Mouse (Mus musculus) neural tube, embryonic 11.5 days (tissue): ENCODE data around the gene Col6a4. TPM values are rescaled to one million over a fixed set of nuclear protein-coding genes. Genes with fewer than 3 reads are reported as not detected.

Experiments
- ATAC-seq: fragments of 200-750 bp; cut with Nextera tagmentation; 2 replicates; pipeline ENCODE4 v1.8.0; 2017; ENCODE audit warnings: moderate number of reproducible peaks, mild to moderate bottlenecking, moderate TSS enrichment, moderate library complexity; ENCODE audit not compliant: insufficient read depth, low FRiP score, low TSS enrichment
- DNase-seq: peaks from one replicate; pipeline ENCODE4 v3.0.0-alpha.2; 2015; ENCODE audit warnings: low spot score
- H3K27ac ChIP-seq: fragments of 300-500 bp; sonication (generic); 2 replicates; pipeline ENCODE4 v1.5.1; 2014; ENCODE audit warnings: low read depth, mild to moderate bottlenecking, low read length
- H3K27me3 ChIP-seq: fragments of 300-500 bp; sonication (generic); 2 replicates; pipeline ENCODE4 v1.6.1; 2014; ENCODE audit warnings: mild to moderate bottlenecking, low read length, mixed read lengths; ENCODE audit not compliant: control insufficient read depth, insufficient read depth
- H3K36me3 ChIP-seq: fragments of 300-500 bp; sonication (generic); 2 replicates; pipeline ENCODE4 v1.6.1; 2014; ENCODE audit warnings: mild to moderate bottlenecking, low read length, moderate library complexity, mixed read lengths; ENCODE audit not compliant: control insufficient read depth, insufficient read depth
- H3K4me1 ChIP-seq: fragments of 300-500 bp; sonication (generic); 2 replicates; pipeline ENCODE4 v1.6.1; 2014; ENCODE audit warnings: low read length, mixed read lengths; ENCODE audit not compliant: control insufficient read depth, insufficient read depth
- H3K4me2 ChIP-seq: fragments of 300-500 bp; sonication (generic); 2 replicates; pipeline ENCODE4 v1.6.1; 2014; ENCODE audit warnings: low read depth, mild to moderate bottlenecking, moderate library complexity
- H3K4me3 ChIP-seq: fragments of 300-500 bp; sonication (generic); 2 replicates; pipeline ENCODE4 v1.5.1; 2014; ENCODE audit warnings: low read depth, low read length
- H3K9ac ChIP-seq: fragments of 300-500 bp; sonication (generic); 2 replicates; pipeline ENCODE4 v1.6.1; 2014; ENCODE audit warnings: mild to moderate bottlenecking, low read length
- H3K9me3 ChIP-seq: fragments of 300-500 bp; sonication (generic); 2 replicates; pipeline ENCODE4 v1.6.1; 2016; ENCODE audit warnings: low read length; ENCODE audit not compliant: control insufficient read depth
- WGBS: fragments of 180-500 bp; shearing (Covaris S2); extraction: QIAGEN DNeasy Blood & Tissue Kit; methylation state at CpG from one replicate; pipeline ENCODE4 v1.1.7; 2014; 5-methylcytosine and 5-hydroxymethylcytosine counted together
- polyA plus RNA-seq: library from polyadenylated mRNA; unstranded; fragments of >200 nt; fragmentation: Nextera tagmentation; extraction: Ambion mirVana; gene quantifications from 2 replicates; pipeline ENCODE4 v1.2.1, GENCODE M21; 2014

The Col6a4 gene
- polyA plus RNA-seq, 1 experiment from 2014 or later, result 0.13 TPM

DNA sequence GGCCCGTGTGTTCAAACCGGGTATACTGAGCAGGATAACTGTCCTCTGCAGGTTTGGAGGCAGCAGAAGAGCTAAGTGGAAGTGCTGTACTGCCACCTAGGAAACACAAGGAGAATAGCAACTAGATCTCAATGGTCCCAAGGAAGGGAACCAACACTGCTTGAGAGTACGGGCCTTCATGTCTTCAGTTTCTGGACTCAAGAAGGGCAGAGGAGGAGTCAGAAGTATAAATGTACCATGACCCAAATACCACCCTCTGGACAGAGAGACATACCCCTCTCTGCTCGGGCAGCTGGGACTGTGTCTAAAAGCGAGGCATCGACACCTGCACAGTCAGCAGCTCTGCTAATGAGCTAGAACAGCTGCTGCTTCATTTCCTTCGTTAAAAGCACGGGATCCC is 108.5 kb downstream of the Col6a4 start:
- no peak for DNase-seq
- WGBS, result 72% methylated on average over 8 of the region's 8 CpGs

DNA sequence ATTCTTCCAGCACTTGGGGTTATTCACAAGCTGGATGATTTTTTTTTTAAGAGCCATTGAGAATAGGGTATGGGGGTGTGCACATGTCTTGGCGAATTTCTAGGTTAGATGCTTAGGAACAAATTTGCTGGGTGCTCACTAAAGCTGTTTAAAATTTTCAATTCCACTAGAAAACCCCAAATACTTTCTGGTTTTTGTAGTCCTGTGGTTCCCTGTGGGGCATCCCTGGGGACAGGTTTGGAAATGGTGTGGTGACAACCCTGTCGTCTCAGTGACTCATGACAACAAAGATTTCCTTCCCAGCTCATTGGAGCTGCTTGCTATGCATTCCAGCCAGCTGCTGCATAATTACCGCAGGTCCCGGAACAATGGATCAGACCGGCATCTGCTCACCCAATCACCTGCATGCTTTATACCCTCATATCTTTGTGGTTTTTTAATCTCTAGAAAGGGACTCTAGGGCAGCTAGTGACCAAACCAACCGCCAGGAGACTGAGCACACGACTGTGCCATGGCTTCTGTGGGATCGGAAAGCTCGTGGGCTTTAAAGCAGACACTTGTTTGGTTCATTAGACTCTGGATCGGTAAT is 111.6 kb downstream of the Col6a4 start:
- Histone ChIP-seq H3K4me3 (no peak overlapping the region), H3K36me3 (no peaks in the 10 kb centered on the region), H3K4me2 (no peak overlapping the region), H3K4me1 (no peaks in the 10 kb centered on the region), H3K27ac (no peak overlapping the region), H3K27me3 (no peaks in the 10 kb centered on the region), H3K9ac (no peak overlapping the region), H3K9me3 (no peaks in the 10 kb centered on the region)
- ATAC-seq (no peak), DNase-seq (peak; percentile 25)
- WGBS, result 36% methylated on average over 10 of the region's 10 CpGs

More for the DNA sequence above, 108.5 kb downstream of the Col6a4 start:
- no peak for ATAC-seq
- Histone ChIP-seq H3K9me3 (no peaks in the 10 kb centered on the region), H3K27me3 (no peaks in the 10 kb centered on the region), H3K4me3 (no peak overlapping the region), H3K4me1 (no peaks in the 10 kb centered on the region), H3K9ac (no peak overlapping the region), H3K36me3 (no peaks in the 10 kb centered on the region), H3K4me2 (no peak overlapping the region), H3K27ac (no peak overlapping the region)

DNA sequence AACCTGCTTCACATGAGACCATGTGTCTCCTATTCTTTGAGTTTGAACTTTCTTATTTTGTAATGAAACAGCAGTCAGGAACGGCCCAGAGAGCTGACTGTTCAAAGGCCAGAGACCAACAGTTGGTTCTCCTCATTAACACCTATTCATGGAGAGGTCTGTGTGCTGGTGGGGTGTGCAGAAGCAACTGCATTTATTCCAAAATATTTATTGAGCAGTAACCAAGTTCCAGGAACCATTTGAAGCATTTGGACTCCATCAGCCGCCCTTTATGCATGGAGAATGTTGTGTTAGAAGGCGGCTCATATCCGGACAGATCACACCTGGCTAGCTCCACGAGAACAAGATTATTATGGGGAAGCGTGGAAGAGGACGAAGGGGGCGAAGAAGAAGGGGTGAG is 118.1 kb downstream of the Col6a4 start:
- no peaks in the 10 kb centered on the region for H3K9me3 ChIP-seq
- ATAC-seq (no peak), DNase-seq (no peak)
- no peak overlapping the region for H3K9ac ChIP-seq
- no peaks in the 10 kb centered on the region for H3K27me3 ChIP-seq
- H3K36me3 ChIP-seq, result no peaks in the 10 kb centered on the region
- no peak overlapping the region for H3K4me2 ChIP-seq
- H3K27ac ChIP-seq, result no peak overlapping the region
- 96% methylated on average over 8 of the region's 8 CpGs for WGBS
- H3K4me3 ChIP-seq, result no peak overlapping the region
- H3K4me1 ChIP-seq, result no peaks in the 10 kb centered on the region

DNA sequence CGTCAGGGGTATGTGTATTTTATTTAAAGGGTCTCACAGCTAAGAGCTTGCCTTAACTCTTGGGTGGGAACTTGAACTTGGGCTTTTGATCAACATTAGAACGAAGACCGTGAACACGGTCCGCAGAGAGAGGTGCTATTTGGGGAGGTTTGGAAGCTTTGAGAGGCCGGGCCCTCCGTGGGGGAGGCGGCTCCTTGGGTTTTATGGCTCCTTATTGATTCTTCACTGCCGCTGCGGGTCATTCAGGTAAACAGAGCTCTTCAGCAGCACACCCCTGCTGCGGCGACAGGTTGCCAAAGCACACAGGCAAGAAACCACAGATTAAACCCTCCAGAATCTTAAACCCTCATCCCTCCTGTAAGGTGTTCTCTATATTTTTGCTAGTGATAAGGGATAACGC is 119.7 kb downstream of the Col6a4 start:
- DNase-seq (no peak), ATAC-seq (no peak)
- Histone ChIP-seq H3K9ac (no peak overlapping the region), H3K4me3 (no peak overlapping the region), H3K4me1 (no peaks in the 10 kb centered on the region), H3K27me3 (no peaks in the 10 kb centered on the region), H3K4me2 (no peak overlapping the region), H3K9me3 (no peaks in the 10 kb centered on the region), H3K27ac (no peak overlapping the region), H3K36me3 (no peaks in the 10 kb centered on the region)
- 7% methylated on average over 13 of the region's 13 CpGs for WGBS

DNA sequence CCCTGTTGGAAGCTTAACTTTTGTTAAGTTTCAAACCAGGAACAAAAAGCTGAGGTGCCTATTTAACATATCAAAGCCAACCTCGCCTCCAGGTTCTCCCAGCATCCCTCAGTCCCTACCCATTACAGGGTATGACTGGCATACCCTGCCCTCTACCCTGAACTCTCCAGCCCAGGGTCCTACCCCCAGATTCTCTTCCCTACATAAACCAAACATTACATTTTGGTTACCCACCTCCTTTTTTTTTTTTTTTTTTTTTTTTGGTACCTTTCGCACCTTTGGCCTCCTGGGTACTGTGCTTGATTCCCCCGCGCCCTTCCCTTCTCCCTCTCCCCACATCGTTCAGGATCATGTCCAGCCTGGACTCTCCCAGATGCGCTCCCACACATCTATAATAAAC is 120.3 kb downstream of the Col6a4 start:
- Histone ChIP-seq H3K9ac (no peak overlapping the region), H3K4me2 (no peak overlapping the region), H3K27ac (no peak overlapping the region), H3K36me3 (no peaks in the 10 kb centered on the region), H3K4me3 (no peak overlapping the region), H3K9me3 (no peaks in the 10 kb centered on the region), H3K4me1 (no peaks in the 10 kb centered on the region), H3K27me3 (no peaks in the 10 kb centered on the region)
- no peak for ATAC-seq
- DNase-seq, result no peak
- 46% methylated on average over 6 of the region's 6 CpGs for WGBS

DNA sequence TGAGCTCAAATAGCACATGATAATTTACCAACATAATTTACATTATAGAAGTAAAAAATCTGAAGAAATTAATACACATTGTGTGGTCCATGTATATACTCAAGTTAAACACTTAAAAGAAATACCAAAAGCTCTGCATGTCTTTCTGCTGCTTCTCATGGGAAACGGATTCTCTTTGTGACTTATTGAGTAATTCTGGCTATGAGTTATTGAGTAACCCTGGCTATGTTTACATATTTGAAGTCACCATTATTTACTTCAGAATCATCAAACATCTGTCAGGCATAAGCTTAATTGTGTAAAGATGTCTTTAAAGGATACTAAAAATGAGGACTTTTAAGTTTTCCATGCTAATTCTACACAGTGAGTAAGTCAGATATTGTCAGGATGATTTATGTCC is 122.8 kb downstream of the Col6a4 start:
- 83% methylated on average over 1 of the region's 1 CpGs for WGBS
- H3K4me3 ChIP-seq, result no peak overlapping the region
- H3K27me3 ChIP-seq, result no peaks in the 10 kb centered on the region
- no peak overlapping the region for H3K27ac ChIP-seq
- no peak for DNase-seq
- no peaks in the 10 kb centered on the region for H3K9me3 ChIP-seq
- no peak overlapping the region for H3K4me2 ChIP-seq
- no peak for ATAC-seq
- no peak overlapping the region for H3K9ac ChIP-seq
- no peaks in the 10 kb centered on the region for H3K36me3 ChIP-seq
- no peaks in the 10 kb centered on the region for H3K4me1 ChIP-seq

DNA sequence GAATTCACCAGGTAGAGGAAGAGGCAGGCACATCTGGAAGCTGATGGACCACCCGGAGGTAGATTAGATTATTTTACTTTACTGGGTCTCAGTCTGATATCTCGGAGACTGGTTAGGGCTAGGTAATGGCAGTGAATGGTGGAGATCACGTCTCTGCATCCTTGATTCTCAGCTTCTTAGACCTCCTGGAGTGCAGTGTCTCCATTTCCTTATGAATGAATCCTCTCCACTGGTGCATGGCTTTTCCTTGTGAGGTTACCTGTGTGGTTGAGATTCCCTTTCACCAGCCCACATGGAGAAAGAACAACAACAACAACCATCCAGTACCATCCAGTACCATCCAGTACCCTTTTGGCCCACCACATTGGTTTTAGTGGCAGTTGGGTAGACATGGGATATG is 124.6 kb downstream of the Col6a4 start:
- Histone ChIP-seq H3K36me3 (no peaks in the 10 kb centered on the region), H3K4me2 (no peak overlapping the region), H3K27me3 (no peaks in the 10 kb centered on the region), H3K4me1 (no peaks in the 10 kb centered on the region), H3K27ac (no peak overlapping the region), H3K9me3 (no peaks in the 10 kb centered on the region), H3K9ac (no peak overlapping the region), H3K4me3 (no peak overlapping the region)
- ATAC-seq (no peak), DNase-seq (no peak)
- WGBS, result 87% methylated on average over 3 of the region's 3 CpGs

DNA sequence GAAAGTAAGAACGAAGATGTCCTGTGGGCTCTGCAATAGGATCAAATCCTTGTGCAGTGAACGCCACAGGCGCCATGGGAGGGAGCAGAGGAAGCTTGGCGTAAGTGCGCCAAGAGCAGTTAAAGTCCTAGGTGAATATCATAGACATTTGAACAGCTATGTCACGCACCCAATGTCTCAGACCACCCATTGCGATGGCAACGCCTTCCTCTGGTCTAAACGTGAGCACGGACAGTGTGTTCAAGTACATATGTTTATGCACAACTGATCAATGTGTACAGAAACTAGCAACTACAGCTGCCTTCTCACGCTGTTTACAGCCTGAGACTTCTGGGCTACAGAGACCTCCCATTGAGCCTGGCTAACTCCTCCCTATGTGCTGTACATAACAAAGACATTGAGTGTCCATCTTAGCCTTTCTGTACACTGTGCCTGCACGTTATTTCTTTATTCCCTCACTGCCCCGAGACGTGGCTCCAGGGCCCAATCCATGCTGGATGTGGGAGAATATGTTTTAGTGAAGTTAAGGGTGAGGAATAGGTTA is 125.2 kb downstream of the Col6a4 start:
- no peaks in the 10 kb centered on the region for H3K36me3 ChIP-seq
- H3K9me3 ChIP-seq, result no peaks in the 10 kb centered on the region
- DNase-seq (no peak), ATAC-seq (no peak)
- no peak overlapping the region for H3K4me3 ChIP-seq
- no peak overlapping the region for H3K9ac ChIP-seq
- no peak overlapping the region for H3K27ac ChIP-seq
- no peak overlapping the region for H3K4me2 ChIP-seq
- WGBS, result 92% methylated on average over 14 of the region's 14 CpGs
- no peaks in the 10 kb centered on the region for H3K4me1 ChIP-seq
- H3K27me3 ChIP-seq, result no peaks in the 10 kb centered on the region

DNA sequence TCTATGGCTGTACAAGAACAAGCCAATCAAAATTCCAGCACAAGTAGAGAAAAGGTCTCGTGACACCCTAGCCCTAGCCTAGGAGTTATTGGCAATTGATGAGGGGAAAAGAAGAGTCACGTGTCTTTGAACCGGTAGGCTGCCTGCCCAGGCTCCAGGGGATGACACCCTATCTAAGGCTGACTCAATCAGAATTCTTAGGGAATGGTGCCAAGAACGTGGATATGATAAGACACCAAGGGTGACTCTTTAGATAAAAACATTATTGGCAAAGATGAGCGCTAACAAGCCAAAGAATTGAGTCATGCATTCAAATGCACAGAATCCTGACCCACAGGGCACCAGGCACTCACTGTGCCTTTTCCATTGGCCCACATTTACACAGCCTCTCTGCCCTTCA is 125.7 kb downstream of the Col6a4 start:
- Histone ChIP-seq H3K4me2 (no peak overlapping the region), H3K4me1 (no peaks in the 10 kb centered on the region), H3K36me3 (no peaks in the 10 kb centered on the region), H3K9ac (no peak overlapping the region), H3K9me3 (no peaks in the 10 kb centered on the region), H3K27me3 (no peaks in the 10 kb centered on the region), H3K27ac (no peak overlapping the region), H3K4me3 (no peak overlapping the region)
- WGBS, result 91% methylated on average over 5 of the region's 5 CpGs
- DNase-seq (no peak), ATAC-seq (no peak)
